Mouse (Mus musculus) cerebellum, postnatal 10 days (tissue): ENCODE data around the gene Trim50.

ENCODE experiments used
- DNase-seq, 2 experiments: peaks; one replicate each; pipeline ENCODE4 v3.0.0; 2021; ENCODE audit warnings: mixed read lengths in 2 of 2

The Trim50 gene

DNA sequence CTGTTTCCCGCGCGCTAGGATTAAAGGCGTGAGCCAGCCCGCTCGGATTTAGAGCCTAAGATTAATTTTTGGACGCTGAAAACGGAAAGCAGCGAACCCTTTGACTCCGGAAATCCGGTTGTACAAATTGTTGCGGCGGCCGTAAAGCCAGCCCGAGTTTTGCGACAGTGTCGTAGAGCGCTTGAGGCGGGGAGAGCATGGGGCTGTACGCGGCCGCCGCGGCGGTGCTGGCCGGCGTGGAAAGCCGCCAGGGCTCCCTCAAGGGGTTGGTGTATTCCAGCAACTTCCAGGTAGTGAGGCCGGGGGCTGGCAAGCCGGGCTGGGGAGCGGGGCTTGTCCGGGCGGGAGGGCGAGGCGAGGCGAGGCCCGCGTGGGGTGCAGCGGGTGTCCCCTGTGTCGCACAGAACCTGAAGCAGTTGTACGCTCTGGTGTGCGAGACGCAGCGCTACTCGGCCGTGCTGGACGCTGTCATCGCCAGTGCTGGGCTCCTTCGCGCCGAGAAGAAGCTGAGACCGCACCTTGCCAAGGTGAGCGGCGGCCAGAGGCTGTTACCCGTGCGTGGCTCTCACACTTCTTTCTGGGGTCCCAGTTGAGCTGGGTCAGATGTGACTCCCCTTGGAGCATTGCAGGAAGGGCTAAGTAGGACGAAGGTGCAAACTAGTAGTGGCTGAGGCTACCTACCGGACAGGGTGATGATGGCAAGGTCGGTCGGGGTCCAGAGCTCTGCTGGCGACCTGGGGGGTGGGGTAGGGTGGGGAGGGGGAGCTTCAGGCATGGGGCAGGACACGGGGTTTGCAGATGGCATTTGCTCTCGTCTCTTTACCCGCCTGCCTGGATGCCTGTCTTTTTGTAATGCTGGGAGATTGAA, 16.9 kb downstream of the Trim50 start, which contains the start of gene Nsun5:
Gene Nsun5, plus strand, starts transcription at position 167 of the 868 bp plus-strand sequence.
- DNase-seq = peak; percentile 98 to 99

DNA sequence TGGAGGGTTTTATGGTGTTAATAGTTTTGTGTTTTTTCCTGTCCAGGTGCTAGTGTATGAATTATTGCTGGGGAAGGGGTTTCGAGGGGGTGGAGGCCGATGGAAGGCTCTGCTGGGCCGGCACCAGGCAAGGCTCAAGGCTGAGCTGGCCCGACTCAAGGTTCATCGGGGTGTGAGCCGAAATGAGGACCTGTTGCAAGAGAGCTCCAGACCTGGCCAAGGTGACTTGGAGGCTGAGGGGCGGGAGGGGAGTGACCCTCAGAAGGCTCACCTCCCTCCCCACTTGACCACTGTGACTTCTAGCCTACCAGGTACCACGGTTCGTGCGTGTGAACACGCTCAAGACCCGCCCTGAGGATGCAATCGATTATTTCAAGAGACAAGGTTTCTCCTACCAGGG, 18.1 kb downstream of the Trim50 start:
- DNase-seq = no peak

DNA sequence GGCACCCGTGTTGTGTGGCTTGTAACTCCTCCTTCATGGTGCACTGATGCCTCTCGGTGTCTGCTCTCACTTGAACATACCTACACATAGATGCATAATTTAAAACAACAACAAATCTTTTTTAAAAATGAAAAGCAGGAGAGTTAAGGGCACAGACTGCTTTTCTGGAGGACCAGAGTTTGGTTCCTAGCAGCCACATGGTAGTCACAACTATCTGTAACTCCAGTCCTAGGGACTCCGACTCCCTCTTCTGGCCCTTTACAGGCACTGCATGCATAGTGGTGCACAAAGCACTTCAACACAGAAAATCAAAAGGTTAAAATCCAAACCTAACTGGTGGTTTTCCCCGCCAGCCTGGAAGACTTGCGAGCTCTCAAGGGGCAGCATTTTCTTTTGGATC, 20.5 kb downstream of the Trim50 start:
- no peak for DNase-seq

DNA sequence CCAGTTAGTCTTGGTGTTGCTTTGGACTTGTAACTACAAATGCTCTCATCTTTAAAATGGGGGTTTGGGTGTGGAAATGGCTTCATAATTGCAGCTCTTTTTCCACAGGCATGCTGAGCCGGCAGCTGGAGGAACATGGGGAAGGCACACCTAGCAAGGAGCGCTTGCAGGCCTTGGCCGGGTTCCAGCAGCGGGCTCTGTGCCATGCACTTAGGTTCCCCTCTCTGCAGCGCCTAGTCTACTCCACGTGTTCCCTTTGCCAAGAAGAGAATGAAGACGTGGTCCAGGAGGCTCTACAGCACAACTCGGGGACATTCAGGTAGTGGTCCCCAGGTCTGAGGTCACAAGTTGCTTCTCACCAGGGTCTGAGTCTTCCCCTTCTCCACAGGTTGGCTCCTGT, 22.1 kb downstream of the Trim50 start:
- peak; percentile 69 to 70 for DNase-seq

DNA sequence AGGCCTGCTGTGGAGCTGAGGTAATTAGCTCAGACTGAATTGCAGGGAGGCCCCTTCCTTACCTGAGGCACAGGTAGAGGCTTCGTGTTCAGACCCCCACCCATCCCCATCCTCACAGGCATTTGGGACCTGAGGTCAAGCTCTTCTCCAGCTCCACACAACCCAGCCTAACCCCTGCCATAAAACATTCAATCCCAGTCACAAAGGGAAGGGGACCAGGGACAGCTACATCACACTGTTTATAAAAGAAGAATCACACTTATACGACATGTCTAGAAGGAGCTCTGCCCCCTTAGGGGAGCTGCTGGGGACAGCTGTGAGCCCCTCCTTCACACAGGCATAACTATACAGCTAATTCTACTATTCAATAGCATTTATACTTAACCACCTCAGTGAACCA, 23.2 kb downstream of the Trim50 start:
- DNase-seq = no peak

DNA sequence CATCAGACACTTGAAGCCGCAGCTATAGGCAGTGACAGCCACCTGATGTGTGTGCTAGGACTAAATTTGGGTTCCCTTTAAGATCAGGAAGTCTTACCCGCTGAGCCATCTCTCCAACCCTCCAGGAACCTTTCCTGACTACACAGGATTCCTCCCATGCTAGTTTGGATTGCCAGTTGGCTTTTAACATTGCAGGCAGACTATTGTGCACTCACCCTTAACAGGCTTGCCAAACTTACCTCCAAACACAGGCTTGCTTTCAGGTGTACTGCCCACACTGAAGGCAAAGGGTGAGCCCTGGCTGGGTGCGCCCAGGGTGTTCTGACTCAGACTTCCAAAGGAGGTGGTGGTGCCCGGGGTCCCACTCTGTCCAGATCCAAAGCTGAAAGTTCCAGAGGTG, 27.6 kb downstream of the Trim50 start:
- no peak for DNase-seq

DNA sequence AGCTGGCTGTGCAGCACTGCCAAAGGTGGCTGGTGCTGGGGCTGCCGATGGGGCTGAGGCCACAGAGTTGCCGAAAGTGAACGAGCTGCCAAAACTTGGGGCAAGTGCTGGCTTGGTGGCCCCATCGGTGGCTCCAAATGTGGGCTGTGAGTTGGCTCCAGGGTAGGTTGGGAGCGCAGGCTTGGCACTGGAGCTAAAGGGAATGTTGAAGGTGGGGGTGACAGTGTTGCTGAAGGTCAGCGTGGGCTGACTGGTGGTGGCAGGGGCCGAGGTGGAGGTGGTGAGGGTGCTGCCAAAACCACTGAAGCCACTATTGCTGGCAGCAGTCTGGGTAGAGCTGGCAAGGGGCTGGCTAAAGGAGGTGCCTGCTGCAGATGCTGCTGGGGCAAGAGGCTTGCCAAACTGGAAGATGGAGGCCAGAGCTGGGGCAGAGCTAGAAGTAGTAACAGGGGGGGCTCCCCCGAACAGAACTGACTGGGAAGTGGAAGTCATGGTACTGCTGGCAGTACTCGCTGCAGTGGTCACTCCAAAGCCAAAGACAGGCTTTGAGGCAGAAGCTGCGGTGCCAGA, 28.3 kb downstream of the Trim50 start:
- peak in 1 of 2 experiments; percentile 38 for DNase-seq

DNA sequence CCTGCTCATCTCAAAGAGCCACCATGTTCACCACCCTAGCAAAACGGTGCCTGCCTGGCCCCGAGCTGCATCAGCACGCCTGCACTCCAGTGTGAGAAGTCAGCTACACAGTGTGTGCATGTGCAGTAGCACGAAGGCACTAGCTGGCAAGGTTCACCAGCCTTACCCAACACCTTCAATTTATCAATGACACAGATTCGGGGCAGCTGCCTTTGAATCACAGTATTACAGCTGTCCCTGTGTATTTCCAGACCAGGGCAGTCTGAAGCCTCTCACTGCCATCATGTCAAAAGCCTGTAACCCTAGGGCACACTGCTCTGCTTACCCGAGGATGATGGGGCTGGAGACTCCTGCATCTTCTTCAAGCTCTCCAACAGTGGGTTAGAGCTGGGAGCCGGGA, 29.7 kb downstream of the Trim50 start:
- no peak for DNase-seq

DNA sequence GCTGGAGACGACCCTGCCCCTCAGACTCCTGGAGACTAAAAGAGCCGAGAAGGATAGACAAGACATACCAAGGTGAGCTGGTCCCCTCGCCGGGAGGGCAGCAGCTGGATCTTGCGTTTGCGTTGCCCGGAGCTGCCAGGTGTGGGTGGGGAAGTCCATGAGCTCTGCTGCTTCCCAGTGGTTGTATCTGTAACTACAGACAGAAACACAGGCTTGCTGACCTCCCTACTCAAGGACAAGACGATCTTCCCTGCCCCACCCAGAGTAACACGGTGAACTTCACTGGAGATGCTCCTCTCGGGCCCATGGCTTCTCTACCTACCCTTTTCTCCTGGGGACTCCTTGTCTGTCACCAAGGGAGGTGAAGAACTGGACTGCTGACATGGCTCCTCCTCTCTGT, 30.7 kb downstream of the Trim50 start:
- no peak for DNase-seq

DNA sequence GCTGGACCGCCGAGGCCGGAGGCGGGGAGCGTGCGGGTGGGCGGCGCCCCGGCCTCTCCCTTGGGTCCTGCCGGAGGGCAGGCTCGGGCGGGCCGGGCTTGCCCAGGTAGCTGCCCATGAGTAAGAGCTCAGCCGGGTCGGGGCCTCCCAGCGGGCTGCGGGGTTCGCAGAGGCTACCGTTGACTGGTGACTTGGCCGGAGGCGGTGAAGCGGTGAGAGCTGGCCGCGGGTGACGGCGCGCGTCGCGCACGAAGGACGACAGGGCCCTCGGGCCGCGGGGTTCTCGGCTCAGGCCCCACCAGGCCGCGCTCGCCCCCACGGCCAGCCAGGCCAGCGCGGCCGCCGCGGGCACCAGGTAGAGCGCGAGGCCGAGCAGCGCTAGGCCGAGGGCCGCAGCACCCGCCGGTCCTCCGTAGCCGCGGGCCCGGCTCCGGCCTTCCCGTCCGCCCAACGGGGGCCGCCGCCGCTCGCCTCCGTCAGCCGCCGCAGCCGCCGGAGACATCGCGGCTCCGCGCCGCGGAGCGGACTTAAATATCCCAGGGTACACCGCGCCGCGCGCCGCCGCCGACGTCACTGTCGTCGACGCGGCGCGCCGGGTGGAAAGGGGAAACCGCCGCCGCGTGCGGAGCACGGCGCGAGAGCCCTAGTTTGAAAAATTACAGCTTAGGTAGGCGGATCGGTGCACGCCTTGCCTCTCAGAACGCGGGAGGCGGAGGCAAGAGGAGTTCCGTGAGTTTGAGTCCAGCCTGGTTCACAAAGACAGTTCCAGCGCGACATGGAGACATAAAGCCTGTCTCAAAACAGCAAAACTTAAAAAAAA, 41.1 kb downstream of the Trim50 start, which contains the start of gene Pom121:
Gene Pom121, minus strand, starts transcription at position 543 of the 820 bp plus-strand sequence.
- DNase-seq = peak; percentile 90 to 92

DNA sequence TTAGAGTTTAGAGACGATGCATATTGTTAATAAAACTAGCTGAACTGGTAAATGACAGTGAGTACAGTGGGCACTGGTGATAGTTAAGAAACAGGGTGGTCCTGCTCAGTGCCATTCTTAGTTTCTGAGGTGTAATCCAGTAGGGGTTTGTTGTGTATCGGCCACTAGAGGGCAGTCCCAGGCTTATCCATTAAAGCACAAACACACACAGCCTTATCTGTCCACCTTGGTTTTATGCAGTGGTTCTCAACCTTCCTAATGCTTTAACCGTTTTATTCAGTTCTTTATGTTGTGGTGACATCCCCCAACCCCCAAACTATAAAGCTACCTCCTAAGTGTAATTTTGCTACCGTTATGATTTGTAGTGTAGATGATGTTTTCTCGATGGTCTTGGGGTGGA, 42.7 kb downstream of the Trim50 start:
- peak; percentile 66 to 67 for DNase-seq

DNA sequence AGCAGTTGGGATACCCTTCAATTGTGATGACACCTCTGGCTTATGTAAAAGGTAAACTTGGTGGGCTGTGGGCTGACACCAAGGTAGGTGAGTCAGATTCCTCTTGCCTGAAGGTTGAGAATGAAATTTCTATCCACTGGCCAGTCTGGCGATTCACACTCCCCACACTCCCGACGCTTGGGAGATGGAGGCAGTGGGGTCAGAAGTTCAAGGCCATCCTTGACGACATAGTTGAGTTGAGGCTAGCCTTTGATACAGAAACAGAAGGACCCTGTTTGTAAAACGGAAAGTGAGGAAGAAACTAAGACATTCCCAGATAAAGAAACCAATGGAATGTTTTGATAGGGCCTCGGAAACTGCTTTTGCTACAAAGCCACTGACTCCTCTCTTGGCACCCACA, 46.3 kb downstream of the Trim50 start:
- no peak for DNase-seq

DNA sequence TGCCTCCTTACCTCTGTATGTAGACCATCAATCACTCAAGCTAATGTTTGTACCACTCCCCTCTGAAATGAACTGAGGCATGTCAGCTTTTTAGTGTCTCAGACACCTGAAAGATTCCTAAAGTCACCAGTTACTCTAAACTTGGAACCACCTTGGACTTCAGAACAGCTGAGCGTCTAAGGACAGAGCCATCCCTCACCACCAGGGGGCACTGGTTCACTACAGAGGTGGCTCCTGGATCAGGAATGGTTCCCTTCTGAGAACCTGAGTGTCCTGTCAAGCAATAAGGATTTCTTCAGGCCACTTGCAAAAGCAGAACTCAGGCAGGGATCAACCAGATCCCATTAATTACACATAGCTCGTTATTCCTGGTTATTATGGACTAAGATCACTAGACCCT, 47.1 kb downstream of the Trim50 start:
- DNase-seq = peak; percentile 92 to 95

DNA sequence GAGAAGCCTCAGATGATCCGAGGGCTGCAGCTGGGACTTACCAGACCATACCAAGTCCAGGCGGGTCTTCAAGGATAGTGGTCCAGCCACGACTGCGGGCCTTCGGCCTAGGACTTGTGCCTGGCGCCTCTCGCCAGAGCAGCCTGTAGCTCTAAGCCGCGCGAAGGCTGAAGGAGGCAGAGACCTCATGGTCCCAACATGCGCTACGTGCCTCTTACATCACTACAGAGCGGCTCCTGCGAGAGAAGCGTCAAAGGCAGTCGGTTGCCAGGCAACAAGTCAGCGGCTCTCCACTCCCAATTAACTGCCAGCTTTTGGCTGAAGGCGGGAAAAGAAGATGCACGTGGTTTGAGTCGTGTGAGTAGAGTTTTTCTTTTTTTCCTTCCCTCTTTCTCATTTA, 51.5 kb downstream of the Trim50 start:
- peak; percentile 33 to 43 for DNase-seq

DNA sequence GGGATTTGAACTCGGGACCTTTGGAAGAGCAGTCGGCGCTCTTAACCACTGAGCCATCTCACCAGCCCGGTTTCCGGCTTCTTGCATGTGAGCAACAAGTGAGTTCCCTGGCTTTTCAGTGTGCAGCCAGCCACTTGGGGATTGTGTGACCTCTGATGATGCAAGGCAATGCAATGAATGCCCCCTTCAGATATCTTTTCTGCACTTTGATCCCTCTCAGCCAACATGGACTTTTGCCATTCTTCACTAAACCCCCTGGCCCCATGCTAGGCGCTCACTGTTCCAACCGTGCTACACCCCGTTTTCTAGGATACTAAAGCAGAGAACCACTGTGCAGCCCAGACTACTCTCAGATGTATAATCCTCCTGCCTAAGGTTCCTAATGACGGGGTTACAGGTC, 52.3 kb downstream of the Trim50 start:
- DNase-seq = no peak

DNA sequence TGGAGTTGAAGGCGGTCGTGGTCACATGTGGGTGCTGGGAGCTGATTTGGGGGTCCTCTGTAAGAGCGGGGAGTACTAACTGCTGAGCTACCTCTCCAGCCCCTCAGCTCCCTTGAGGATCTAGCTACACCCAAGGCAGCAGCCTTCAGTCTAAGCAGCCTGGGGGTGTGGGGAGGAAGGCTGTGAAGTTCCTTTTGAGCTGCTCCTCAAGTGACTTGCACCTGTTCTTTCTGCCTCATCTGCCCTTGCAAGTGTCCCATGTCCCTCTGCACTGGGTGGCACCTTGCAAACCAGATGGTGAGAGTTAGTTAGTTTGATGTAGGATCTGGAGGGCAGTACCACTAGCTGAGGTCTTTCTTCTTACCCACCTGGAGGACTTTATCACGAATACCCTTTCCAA, 55.0 kb downstream of the Trim50 start:
- DNase-seq = no peak

DNA sequence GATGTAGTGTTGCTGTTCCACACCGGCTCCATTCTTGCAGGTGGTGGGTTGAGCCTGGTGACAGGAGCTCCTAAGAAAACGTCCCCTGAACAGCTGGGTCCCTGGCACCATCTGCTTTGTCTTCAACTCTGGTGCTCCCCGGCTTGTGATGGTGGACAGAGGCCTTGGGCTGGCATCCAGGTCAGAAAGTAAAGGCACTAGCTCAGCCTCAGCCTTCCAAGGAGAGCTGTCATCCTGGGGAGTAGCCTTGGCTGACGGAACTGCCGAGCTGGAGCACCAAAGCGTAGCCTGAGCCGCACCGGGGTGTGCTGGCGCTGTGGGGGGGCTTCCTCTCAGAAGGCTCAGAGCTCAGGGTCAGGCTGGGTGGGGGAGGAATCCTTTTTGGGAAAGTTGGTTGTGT, 57.2 kb downstream of the Trim50 start:
- peak; percentile 23 to 42 for DNase-seq
